Mouse (Mus musculus): ENCODE data around the gene Dmrt3. TPM values are rescaled to one million over a fixed set of nuclear protein-coding genes. Genes with fewer than 3 reads are reported as not detected.

Dmrt3 gene
- polyA plus RNA-seq, 1 experiment: 0.06 TPM

- TF ChIP-seq TCF3 (IDR thresholded peaks at IDR 0.05; ENCODE audit: insufficient read length, low read depth) (no peak), POLR2A (IDR thresholded peaks at IDR 0.05; ENCODE audit: insufficient read length, low read depth) (peak; percentile 73), POLR2AphosphoS2 (IDR thresholded peaks at IDR 0.05; ENCODE audit: insufficient read length, low read depth) (peak; percentile 56), SRF (IDR thresholded peaks at IDR 0.05; ENCODE audit: control insufficient read depth, insufficient read length, low read depth) (no peak), E2F4 (IDR thresholded peaks at IDR 0.05; ENCODE audit: insufficient read depth) (no peak)
- Histone ChIP-seq H3K27me3 (ENCODE audit: control insufficient read depth, insufficient read depth, insufficient read length) (no peaks in the 10 kb centered on the region), H3K4me3 (peak within 1 kb of the TSS; percentile 49), H3K4me2 (ENCODE audit: low read depth) (peak within 1 kb of the TSS; percentile 82), H3K79me2 (ENCODE audit: control insufficient read depth, insufficient read depth) (no peaks in the 10 kb centered on the region), H3K36me3 (ENCODE audit: control insufficient read depth, insufficient read depth) (no peaks in the 10 kb centered on the region), H3ac (ENCODE audit: control insufficient read depth, insufficient read length) (peak within 1 kb of the TSS; percentile 17)
Measured at GRCm38 (mm10) chr19:25672101-25672950, 62.2 kb downstream of the Dmrt3 start, which contains the start of gene Dmrt2. Dmrt2 (plus strand) TSS chr19:25672411.

Other genes with a start within 250 kb of the Dmrt3 start
- gene Dmrt1, start 104.7 kb upstream of the Dmrt3 start, polyA plus RNA-seq (2012; fragmentation: generic; extraction: Trizol): 0.13 TPM
- gene Dmrt2, start 62.1 kb downstream of the Dmrt3 start, polyA plus RNA-seq (2012; fragmentation: generic; extraction: Trizol): 1.8 TPM

All from myocyte (in vitro differentiated cells).